Mouse (Mus musculus) B cell, adult 2 months (primary cell): ENCODE measurements around the gene Cript.
"Not testable (repeated sequence)": the region's sequence is repeated elsewhere in the genome, so short reads cannot be mapped to it uniquely, and the experiment has no call there.

Experiments used
- DNase-seq, 2 experiments: peaks; one replicate each; pipeline ENCODE4 v3.0.0; 2022

Cript gene

GRCm38 (mm10) chr17:87050469-87051175, 25.3 kb downstream of the Cript start:
- no peak for DNase-seq

GRCm38 (mm10) chr17:87051652-87052051, 26.3 kb downstream of the Cript start:
- DNase-seq = no peak

- DNase-seq = no peak
These were observed 27.1 kb downstream of the Cript start for GRCm38 (mm10) chr17:87052432-87052831.

- no peak for DNase-seq
These were observed 28.6 kb downstream of the Cript start for GRCm38 (mm10) chr17:87053921-87054320.

DNA sequence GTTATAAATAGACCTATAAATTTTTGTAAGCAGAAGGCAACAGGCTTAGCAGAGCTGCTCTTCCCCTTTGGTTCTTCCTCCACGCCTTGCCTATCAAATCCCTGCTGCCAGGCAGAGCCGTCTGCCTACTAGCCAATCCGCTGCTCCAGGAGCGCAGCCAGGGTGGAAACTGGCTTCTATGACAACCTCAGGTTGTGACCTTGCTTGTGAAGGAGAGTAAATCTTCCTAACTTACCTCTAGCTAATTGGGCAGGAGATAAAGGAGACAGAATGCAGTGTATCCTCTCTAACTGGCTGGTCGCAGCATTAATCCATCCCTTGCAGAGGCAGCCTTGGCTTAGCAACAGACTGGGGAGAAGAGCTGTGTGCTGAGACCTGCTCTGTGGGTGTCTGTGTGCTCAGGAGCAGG, 29.7 kb downstream of the Cript start:
- DNase-seq = no peak

GRCm38 (mm10) chr17:87055663-87056062, 30.3 kb downstream of the Cript start:
- no peak for DNase-seq

DNA sequence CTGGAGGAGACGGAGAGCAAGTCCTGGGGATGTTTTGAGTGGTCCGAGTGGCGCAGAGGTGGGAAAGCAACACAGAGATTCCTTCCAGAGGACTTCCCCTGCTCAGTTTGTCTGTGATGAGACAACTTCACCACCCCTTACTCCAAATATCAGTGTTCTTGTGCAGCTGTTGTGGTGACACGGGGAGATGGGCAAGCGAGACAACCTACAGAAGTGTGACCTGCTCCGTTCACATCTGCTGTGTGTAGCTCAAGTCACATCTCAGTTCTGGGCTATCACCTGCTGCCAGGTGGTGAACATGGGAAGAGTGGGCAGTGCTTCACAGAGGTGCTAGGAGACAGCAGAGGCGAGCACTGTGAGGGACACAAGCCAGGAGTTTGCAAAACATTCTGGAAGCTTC, 31.4 kb downstream of the Cript start:
- no peak for DNase-seq

DNA sequence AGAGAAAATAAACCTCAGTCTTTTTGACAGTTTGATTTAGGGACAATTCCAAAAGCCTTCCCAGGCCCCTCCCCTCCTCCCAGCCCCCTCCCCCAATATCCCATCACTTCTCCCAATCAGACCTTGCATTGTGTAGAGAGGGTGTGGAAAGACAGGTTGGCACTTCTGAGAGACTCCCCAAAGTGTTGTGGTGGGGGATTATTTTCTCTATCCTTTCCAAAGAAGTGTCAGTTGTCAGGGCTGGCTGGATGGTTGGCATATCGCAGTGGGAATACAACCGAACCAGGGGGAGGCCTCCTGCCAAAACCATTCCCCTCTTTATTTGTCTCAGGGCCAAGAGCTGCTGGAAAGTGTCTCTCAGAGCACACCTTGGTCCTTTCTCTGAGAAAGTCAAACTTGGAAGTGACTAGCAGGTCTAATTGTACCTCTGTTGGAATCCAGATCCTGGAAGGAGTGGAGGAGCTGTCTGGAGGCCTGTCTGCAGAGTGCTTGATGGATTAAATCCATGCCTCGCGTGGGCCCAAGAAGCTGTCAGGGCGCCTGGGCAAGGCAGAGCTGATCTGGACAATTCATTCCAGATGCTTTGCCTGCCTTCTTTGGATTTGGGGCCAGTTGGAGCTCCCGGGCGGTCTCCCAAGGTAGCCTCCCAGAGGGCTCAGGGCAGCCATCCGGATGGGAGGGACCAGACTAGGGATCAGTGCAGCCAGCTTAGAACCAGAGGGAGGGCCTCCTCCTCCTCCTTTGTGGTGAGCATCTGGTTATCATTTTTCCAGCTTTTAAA, 32.3 kb downstream of the Cript start:
- no peak for DNase-seq

DNA sequence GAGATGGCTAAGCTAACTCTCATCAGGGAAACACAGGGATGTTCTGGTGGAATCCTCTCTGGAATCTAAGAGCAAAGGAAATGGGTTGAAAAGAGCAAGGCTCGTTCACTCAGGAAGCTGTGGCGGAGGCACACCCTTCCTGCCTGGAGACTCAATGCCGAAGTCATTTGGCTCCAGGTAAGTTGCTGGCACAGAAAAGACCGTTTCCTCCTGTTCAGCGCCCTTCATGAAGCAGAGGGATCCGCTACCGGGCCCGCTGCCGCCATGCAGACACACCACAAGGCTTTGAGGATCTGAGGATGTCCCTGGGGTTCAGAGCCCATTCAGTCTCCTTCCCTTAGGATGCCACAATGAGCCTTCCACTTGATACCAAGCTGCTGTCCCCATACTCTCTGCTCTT, 37.3 kb downstream of the Cript start:
- DNase-seq = no peak

DNA sequence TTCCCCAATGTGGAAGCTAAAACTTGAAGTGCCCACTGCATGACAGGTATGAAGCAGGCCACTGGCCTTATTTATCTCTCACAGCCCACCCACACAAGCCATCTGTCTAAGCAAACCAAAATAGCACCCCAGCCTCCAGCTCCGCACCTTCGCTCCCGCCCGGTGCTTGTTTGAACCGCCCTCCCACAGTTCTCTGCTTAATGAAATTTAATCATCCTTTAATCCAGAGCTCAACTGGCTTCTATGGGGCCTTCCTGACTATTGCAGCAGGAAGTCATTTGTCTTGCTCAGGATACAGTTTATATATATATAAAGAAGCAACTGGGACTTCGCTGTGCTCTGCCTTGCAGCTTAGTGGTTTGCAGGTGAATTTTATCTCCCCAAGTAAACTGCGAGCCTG, 38.1 kb downstream of the Cript start:
- DNase-seq = no peak

- DNase-seq = peak; percentile 31 to 46
These were observed 38.6 kb downstream of the Cript start for GRCm38 (mm10) chr17:87063969-87064368.

- DNase-seq = no peak
These were observed 43.6 kb downstream of the Cript start for GRCm38 (mm10) chr17:87068997-87069396.

GRCm38 (mm10) chr17:87072183-87072582, 46.8 kb downstream of the Cript start:
- DNase-seq = not testable (repeated sequence)

- no peak for DNase-seq
These were observed 47.6 kb downstream of the Cript start for GRCm38 (mm10) chr17:87072766-87073440.

DNA sequence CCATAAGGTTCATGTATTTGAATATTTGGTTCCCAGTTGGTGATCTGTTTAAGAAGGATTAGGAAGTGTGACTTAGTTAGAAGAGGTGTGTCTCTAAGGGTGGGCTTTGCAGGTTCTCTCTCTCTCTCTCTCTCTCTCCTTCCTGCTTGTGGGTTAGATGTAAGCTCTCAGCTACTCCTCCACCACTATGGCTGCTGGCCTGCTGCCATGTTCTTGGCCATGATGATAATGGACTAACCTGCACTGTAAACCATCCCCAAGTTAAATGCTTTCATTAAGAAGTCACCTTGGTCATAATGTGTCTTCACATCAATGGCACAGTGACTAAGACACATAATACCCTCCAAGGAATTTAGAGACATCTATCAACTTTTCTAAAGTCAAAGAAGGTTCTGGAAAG, 48.1 kb downstream of the Cript start:
- DNase-seq = no peak

- DNase-seq = not testable (repeated sequence)
These were observed 52.9 kb downstream of the Cript start for GRCm38 (mm10) chr17:87078217-87078616.

DNA sequence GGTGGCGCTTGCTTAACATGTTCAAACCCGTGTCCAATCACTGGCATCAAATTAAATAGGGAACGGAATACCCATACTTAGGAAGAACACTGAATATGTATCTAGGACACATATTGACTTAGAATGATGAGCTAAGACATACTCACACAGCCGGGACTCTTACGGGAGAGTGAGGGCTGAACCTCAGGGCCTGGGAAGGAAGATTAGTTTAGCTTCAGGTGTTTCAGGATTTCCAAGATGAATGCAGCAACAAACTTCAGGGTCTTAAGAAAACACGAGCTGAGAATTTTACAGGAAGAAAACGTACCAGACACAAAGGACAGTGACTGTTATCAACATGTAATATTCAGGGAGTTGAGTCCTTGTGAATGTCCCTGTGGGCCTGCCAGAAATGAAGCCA, 55.4 kb downstream of the Cript start:
- no peak for DNase-seq

- DNase-seq = no peak
These were observed 57.2 kb downstream of the Cript start for GRCm38 (mm10) chr17:87082547-87082946.

- DNase-seq = no peak
These were observed 58.3 kb downstream of the Cript start for GRCm38 (mm10) chr17:87083671-87084070.
